Mouse (Mus musculus) testis, adult 10 weeks (tissue): Measurements from ENCODE around the gene Inka1. TPM values are rescaled to one million over a fixed set of nuclear protein-coding genes. Genes with fewer than 3 reads are reported as not detected.

Experiments used
- polyA plus RNA-seq: library from polyadenylated mRNA; stranded (reverse); fragments of 350-450 nt; fragmentation: Illumina TruSeq; extraction: RNeasy Lipid Tissue Mini Kit (QIAGEN cat#74804); gene quantifications from one replicate; pipeline ENCODE4 v1.2.3, GENCODE M21; 2014; ENCODE audit warnings: low read depth, low replicate concordance

Inka1 gene
- polyA plus RNA-seq: not detected

DNA sequence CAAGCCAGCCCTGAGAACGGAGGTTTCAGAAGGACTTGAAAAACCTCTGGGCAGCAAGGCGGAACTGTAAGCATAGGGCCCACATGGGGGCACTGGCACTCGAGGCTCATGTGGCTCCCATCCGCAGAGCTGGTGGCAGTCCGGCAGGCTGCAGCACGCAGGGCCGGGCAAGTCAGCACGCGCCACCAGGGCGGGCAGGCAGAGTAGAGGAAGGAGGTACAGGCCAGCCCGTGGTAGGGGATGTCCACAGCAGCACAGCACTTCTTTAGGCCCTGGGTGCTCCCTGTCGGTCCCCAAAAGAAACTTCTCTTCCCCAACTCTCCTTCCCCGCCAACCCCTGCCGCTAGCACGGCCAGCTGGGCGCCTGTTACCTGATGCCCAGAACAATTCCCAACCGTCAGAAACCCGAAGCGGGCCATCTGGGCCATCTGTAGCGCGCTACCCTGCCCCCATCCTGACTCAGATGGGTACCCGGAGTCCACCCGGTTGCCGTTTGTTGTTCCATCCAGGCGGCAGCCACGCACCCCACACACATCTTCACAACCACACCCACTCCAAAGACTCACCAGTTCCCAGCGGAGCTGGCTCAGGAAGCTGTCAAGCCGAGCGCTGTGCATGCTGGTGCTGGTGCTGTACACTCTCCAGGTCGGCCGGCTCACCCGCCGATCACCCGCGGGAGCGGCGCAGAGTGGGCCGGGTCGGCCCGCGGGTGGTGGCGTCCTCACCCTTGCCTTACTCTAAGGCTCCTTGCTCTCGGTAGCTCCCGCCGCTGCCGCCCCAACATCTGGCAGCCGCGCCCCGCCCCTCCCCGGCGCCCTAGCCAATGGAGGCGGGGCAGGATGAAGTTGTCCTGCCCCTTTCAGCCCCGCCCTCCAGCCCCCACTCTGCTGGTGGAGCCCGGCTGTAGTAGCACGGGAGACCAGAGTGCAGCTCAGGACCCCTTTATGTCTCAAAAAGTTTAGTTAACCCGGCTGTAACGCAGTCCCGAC, at the start of gene Inka1:
Gene Inka1 (minus strand): TSS at position 749 of the 989 bp plus-strand sequence.

DNA sequence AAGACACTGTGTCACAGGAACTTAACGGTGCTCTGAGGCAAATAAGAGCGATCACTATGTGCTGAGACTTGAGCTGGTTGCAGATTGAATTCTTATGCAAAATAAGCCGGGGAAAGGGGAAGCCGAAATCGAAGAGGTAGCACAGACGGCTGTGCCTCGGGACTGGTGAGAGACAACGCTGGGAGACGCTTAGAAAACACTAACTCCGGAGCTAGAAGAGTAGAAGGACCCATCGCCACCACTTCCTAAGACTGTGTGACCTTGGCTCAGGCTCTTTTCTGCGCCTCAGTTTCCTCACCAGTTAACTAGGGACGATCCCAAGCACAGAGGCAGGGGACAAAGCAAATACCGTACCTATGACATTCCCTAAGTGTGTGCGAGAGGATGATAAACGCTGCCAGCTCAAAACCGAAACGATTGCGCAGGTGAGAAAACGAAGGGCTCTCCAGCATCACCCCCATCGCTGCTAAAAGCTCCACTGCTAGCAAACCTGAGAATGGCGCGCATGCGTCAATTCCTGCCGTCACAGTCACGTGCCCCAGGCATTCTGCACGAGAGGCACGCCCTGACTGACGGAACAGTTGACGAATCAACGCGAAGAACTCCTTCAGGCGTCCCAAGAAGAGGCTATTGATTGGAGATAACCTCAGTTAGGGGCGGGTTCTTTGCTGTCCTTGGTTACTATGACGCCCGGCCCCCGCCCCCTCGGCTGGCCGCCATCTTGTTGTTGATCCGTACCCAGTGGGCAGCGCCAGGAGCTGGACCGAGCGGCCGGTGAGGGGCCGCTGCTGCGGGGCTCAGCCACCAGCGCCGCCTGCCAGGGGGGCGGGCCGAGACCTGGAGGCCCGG, 16.5 kb upstream of the Inka1 start, which contains the start of gene Ip6k1:
Gene Ip6k1 (plus strand): TSS at position 580 of the 849 bp plus-strand sequence.

DNA sequence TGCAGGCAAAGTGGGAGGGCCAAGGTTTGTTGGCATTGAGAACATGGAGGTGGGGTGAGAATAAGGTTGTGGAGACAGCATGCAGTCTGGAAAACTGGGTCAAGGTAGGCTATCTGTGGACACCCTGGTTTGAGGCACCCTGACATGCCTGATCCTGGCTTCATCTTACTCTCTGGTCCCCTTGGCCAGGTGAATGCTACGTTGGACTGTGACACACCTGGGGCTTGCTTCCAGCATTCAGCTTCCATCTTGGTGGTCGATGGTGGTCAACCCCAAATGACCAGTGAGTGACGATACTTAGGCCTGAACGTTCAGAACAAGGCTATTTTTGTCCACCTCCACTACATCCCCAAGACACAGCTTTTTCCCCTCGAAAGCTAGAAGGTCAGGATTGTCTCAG, 10.4 kb upstream of the Inka1 start, which contains the start of gene Gm20662:
Gene Gm20662 (plus strand): TSS at position 301 of the 400 bp plus-strand sequence.

DNA sequence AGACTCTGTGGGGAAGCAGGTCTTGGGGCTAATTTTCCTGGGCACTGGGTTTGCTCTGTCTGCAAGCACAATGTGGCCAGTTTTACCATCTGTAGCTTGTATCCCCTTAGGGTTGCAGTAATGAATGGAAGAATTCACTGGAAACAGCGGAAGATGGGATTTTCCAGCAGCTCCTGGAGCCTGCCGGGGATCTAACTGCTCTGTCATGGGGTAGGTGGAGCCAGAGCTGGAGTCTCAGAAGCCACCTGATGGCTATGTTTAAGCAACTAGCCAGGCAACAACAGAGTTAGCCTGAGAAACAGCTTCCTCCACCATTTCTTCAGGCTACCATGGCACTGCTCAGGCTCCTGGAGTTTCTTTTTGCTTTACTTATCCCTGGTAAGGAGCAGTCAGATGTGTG, 6.5 kb upstream of the Inka1 start, which contains the start of gene Cdhr4:
Gene Cdhr4 (plus strand): TSS at position 301 of the 400 bp plus-strand sequence.

DNA sequence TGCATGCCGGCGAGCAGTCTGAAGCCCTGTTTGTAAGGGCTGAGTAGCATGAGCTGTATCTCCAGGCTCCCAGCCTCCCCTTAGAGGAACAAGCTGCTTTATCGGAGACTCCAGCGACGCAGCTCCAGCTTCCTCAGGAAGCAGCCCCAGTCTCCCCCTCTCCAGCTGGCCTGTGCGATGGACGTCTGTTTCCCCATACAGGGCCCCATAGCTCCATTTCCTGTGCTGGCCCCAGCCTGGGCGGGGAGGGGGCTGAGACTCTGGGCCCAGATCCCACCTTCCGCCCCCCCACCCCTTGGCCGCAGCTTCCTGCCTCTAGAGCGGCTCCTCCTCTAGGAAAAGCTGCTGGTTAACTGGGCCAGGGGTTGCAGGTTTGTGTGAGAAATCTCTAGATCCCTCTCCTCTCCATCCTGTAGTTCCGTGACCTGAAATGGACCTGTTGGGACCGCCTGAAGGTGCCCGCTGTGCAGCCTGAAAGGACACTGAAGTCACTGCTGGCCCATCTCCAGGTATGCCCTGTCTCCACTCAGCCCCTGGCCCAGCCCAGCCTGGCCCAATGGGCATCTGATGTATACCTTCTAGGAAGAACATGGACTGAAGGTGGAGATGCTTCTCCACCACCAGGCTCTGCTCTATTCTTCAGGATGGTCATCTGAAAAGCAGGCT, 2.9 kb downstream of the Inka1 start, which contains the start of gene Gm20661:
Gene Gm20661 (plus strand): TSS at position 378 of the 666 bp plus-strand sequence.

DNA sequence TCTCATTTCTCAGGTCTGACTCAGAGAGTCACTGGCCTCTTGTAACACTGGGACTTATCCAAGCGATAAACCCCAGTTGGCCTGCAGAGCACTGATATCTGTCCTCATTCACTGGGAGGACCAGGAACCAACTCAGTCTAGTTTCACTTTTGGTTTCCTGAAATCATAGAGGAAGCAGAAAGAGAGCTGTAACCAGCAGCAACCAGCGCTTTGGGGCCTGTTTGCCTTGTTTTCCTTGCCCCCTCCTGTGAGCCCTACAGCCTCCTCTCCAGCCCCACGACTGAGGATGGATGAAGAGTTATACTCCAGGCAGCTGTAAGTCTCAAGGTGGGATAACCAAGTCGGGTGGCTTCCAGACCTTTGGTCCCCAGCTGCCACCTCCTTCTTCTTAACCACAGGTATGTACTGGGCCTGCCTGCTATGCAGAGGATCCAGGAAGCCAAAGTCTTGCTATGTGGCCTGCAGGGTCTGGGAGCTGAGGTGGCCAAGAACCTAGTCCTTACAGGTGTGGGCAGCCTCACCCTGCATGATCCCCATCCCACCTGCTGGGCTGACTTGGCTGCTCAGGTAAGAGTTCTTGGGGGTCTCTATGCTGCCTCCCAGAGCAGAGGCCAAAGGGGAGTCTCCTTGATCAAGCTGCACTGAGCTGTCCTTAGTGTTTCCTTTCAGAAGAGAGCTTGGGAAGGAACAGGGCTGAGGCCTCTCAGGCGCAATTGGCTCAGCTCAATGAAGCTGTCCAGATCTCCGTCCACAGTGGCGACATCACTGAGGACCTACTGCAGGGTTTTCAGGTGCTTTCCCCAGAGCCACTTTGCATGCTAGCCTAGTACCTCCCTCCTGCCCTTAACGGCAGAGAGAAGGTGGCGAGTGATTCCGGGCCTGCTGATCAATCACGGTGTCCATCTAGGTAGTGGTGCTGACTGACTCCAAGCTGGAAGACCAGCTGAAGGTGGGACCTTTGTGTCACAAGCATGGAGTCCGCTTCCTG, 10.0 kb downstream of the Inka1 start, which contains the start of gene Uba7:
Gene Uba7 (plus strand): TSS at position 107 of the 988 bp plus-strand sequence.

DNA sequence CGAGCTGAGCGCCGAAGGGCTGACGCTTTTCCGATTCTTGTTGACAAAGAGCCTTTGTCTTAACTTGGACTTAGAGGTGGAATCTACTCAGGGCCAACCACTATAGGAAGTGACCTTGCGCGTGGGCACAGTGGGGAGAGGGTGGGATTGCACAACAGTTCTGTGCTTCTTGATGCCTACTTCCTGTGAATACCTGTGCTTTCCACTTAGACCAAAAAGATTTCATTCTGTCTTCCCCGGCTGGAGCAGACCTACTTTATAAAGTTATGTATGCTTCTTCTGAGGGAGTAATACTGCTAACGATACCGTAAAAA, 35.8 kb downstream of the Inka1 start, which contains the start of gene Traip:
Gene Traip (plus strand): TSS at position 215 of the 314 bp plus-strand sequence.

DNA sequence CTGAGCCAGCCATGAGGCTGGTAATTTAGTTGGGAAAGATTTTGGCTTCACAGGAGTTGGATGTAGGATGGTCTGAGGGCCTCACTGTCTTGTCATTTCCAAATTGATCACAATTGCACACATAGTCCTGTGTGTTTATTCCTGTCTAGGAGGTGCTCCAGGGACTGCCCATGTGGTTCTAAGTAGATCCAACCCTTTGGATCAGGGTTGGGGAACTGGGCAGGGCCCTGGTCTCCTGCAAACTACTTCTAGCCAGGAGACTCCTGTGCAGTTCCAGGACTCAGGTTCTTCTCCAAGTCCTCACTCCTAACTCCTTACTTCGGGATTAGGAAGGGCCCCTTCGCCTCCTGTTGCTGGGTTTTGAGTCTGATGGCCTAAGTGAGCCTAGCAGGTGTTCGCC, 50.3 kb downstream of the Inka1 start, which contains the start of gene Camkv:
Gene Camkv (plus strand): TSS at position 301 of the 400 bp plus-strand sequence.

Other genes with a start within 250 kb of the Inka1 start
- gene Rbm5, start 214.9 kb downstream of the Inka1 start, polyA plus RNA-seq: 163 TPM
- 130 TPM for gene Rbm6, start 112.6 kb downstream of the Inka1 start, polyA plus RNA-seq
- gene Mon1a, start 97.7 kb downstream of the Inka1 start, polyA plus RNA-seq: not detected
- 0.08 TPM for gene Mst1r, start 79.0 kb downstream of the Inka1 start, polyA plus RNA-seq
- 69.0 TPM for gene Actl11, start 57.4 kb downstream of the Inka1 start, polyA plus RNA-seq
- 0.48 TPM for gene Camkv, start 50.2 kb downstream of the Inka1 start, polyA plus RNA-seq
- 2.3 TPM for gene Traip, start 35.7 kb downstream of the Inka1 start, polyA plus RNA-seq
- gene Uba7, start 10.4 kb downstream of the Inka1 start, polyA plus RNA-seq: not detected
- not detected for gene Gm20661, start 2.8 kb downstream of the Inka1 start, polyA plus RNA-seq
- 65.6 TPM for gene Cdhr4, start 6.6 kb upstream of the Inka1 start, polyA plus RNA-seq
- gene Gm20662, start 10.5 kb upstream of the Inka1 start, polyA plus RNA-seq: 18.1 TPM
- gene Ip6k1, start 16.6 kb upstream of the Inka1 start, polyA plus RNA-seq: 76.6 TPM
- 1.0 TPM for gene Gmppb, start 63.4 kb upstream of the Inka1 start, polyA plus RNA-seq
- 0.10 TPM for gene Amigo3, start 67.3 kb upstream of the Inka1 start, polyA plus RNA-seq
- not detected for gene Mst1, start 94.6 kb upstream of the Inka1 start, polyA plus RNA-seq
- gene Rnf123, start 97.5 kb upstream of the Inka1 start, polyA plus RNA-seq: 1.8 TPM
- gene Apeh, start 108.7 kb upstream of the Inka1 start, polyA plus RNA-seq: 6.3 TPM
- 0.27 TPM for gene Bsn, start 204.5 kb upstream of the Inka1 start, polyA plus RNA-seq